Mouse (Mus musculus) layer of hippocampus, adult 18-20 months (tissue): ENCODE data around the gene 4921517D22Rik. TPM values are rescaled to one million over a fixed set of nuclear protein-coding genes. Genes with fewer than 3 reads are reported as not detected.
A peak's percentile ranks its signal among the peaks of the same experiment; 100 is the strongest.
"Not testable (repeated sequence)": the region's sequence is repeated elsewhere in the genome, so short reads cannot be mapped to it uniquely, and the experiment has no call there.

ENCODE experiments used
- DNase-seq, 2 experiments: peaks; one replicate each; pipeline ENCODE4 v3.0.0; 2022; ENCODE audit warnings: low spot score in 2 of 2
- long read RNA-seq: library from polyadenylated mRNA; stranded (forward); transcript quantifications from one replicate; pipeline ENCODE4 v2.0.0, GENCODE M21; 2021
- total RNA-seq, 2 experiments: library from RNA; stranded (reverse); gene quantifications; 2 replicates each; pipeline ENCODE4 v1.2.3; 2021

Gene 4921517D22Rik
- not detected for total RNA-seq
- long read RNA-seq, result 0 reads

DNA sequence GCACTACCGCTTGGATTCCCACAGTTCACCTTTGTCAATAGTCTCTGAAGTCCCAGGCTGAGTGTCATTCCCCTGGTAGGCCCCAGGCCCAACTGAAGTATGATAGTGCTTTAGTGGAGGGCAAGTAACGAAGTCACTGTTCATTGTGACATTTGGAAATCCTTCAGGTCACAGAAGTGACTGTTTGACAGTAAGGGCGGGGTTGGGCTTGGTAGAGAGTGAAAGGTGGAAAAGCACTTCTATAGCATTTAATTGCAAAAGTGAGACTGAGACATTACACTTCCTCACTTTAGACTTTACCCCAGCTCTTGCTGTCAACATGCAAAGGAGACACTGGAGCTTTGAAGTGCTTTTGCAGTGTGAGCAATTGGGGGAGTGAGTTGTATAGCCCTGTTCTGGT is at the start of gene 4921517D22Rik:
Gene 4921517D22Rik, minus strand, starts transcription at position 101 of the 400 bp plus-strand sequence.
- no peak for DNase-seq

DNA sequence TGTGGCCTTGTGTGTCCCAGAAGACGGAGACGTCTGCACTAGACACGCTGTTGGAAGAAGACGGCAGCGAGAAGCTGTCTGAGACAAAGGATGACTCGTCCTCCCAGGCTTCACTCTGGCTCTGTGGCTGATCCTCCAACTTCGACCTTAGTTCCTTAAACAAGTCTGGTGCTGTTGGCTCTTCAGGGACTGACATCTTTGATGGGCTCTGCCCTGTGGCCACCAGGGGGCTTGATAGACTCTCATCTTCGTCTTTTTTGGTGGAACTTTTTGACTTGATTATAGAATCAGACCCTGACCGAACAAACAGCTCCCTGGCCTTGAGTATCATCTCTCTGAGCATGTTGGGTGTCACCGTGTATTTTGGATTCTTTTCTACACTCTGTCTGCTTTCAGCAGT is 47.8 kb upstream of the 4921517D22Rik start:
- DNase-seq, result no peak

DNA sequence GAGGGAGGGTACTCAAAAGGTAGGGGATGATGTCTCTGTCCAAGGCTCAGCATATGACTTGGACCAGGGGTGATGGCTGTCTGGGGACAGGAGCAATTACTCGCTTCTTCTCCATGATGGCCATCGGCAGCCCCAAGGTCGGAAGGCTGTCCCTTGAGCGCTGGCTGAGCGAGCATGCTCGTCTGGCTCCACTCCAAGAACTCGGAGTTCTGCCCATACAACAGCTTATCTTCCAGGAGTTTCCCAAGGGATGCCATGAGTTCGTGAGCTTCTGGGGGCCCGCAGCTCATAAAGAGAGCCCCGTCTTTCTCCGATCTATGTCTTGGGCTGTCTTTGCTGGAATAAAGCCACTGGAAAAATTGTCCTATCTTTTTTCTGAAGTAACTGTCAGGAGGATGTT is 47.2 kb upstream of the 4921517D22Rik start:
- no peak for DNase-seq

DNA sequence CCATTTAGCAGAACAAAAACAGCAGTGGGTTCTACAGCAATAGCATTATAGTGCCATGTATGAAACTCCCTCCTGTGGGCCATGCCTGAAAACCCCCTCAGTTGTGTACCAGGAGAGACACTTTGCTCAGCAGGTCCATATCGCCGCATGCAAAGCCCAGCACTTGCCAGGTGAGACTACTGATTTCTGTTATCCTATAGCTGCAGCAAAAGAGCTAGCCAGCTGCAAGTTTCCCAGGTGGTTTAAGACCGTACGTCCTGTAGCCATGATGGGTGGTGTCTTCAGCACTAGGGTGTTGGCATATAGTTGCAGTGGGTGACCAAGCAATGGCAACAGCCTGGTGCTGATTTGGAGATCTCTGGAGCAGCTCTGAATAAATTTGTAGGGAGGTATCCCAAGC is 45.5 kb upstream of the 4921517D22Rik start:
- DNase-seq, result no peak

DNA sequence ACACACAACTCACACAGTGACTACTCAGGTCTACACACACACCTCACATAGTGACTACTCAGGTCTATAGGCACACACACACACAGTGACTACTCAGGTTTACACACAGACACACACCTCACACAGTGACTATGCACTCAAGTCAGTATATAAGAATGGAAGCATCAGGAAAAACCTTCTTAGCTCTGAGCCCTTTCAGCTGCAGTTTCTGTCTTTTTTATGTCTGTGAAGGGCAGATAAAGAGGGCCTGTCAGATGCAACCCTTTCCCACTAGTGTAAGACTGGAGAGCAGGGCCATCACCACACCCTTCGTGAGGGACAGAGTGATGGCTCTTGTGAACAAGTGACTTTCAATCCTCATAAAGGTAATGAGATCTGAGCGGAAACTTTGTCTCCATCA is 44.5 kb upstream of the 4921517D22Rik start:
- DNase-seq, result no peak

GRCm38 (mm10) chr13:59735190-59735589 is 41.3 kb upstream of the 4921517D22Rik start:
- no peak for DNase-seq

- DNase-seq, result not testable (repeated sequence)
These were observed 40.4 kb upstream of the 4921517D22Rik start for GRCm38 (mm10) chr13:59734347-59734746.

DNA sequence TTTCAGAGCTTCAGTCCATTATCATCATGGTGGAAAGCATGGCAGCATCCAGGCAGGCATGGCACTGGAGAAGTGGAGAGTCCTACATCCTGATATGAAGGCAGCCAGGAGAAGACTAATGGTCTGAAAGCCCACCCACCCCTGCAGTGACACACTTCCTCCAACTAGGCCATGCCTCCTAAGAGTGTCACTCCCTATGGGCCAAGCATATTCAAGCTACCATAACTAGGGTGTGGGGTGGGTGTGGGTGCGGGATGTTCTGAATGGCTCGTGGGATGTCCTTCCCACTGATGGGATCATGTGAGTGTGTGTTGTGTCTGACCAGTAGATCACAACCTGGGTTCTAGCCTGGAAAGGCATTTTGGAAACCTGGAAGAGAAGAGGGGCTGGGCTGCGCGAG is 40.0 kb upstream of the 4921517D22Rik start:
- no peak for DNase-seq

GRCm38 (mm10) chr13:59731652-59732051 is 37.7 kb upstream of the 4921517D22Rik start, which contains the start of gene Spata31d1d:
Gene Spata31d1d, minus strand, starts transcription at chr13:59731752.
- no peak for DNase-seq

DNA sequence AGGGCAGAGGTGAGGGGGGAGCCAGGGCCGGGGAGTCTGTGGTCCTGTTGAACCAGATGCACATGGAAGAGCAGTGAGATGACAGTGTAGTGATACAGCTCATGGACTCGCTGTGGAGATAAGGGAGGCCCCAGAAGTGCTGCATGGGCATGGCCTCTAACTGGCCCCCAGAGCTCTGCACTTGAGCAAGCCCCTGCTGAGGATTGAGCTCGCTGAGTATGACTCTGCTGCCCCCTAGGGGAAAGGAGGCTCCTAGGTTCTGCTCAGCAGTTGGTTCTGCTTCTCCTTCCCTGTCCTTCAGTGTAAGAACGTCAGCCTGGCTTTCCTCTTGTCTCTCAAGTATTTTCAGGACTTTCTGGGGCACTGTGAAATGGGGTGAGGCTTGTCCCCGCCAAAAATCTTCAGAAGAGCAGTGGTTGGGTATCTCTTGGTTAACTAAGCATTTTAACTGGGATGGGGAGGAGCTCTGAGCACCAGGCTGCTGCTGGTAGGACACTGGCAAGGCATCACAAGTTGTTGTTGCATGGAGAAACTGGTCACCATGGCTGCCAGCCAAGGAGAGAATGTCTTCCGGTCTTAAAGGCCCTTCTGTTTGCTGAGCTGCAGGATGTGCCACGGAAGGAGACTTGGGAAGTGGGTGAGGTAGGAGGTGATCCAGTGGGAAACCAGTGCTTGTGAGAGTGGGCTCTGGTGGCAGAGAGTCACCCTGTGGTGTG is 34.6 kb upstream of the 4921517D22Rik start:
- peak; percentile 79 to 91 for DNase-seq

DNA sequence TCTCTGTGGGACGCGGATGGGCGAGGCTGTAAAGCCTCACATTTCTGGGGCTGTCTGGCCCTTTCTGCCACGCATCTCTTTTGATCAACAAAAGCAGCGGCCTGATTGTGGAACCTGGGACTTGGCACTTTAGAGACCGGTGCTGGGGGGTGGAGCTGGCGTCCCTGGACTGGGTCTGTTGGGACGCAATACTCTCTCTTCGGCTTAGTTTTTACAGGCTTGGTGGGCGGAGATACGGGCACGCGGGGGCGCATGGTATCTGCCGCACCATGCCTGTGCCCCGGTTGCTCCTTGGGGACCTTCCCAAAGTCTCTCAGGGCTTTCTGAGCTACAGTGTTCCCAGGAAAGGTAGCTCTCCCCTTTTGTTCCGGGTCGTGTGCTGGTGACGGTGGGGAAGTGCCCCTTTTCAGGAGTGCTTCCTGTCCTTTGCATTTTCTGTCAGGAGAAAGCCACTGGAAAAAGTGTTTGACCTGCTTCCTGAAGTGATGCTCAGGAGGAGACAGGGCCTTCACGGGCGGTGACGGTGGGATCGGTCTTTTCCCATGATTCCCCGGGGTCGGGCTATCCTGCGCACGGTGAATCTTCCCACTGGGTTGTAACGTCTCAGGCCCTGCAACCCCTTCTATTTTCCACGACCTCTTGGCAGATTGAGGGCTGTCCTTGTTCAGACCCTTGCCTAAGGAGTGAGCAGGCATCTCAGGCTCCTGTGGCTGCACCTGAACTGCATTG is 32.4 kb upstream of the 4921517D22Rik start:
- no peak for DNase-seq

GRCm38 (mm10) chr13:59722089-59722488 is 28.2 kb upstream of the 4921517D22Rik start:
- DNase-seq, result not testable (repeated sequence)

GRCm38 (mm10) chr13:59719475-59719874 is 25.6 kb upstream of the 4921517D22Rik start:
- no peak for DNase-seq

DNA sequence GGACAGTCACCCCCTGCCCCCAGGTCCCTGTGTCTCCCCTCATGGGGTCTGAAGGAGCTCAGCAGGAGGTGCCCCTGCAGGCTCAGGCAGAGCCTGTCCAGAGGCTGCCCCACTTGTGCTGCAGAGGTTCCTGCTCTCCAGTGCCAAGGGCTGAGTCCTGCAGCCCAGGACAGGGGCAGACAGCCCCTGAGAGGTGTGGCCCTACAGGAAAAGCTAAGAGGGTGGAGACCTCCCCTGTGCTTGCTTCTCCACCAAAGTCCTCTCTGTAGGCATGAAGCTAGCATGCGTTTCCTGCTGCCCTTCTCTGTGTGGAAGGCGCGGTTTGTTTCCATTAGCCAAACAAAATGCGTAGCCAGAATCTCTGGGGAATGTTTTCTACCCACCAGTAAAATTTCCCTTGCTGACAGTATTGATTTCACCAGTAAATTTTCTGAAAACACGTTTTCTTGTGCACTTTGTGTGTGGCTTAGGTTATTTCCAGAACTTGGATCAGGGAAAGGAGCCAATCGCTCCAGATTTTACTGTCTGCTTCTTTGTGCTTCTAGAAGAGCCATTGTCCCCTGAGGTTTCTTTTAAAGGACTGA is 25.0 kb upstream of the 4921517D22Rik start:
- not testable (repeated sequence) for DNase-seq

DNA sequence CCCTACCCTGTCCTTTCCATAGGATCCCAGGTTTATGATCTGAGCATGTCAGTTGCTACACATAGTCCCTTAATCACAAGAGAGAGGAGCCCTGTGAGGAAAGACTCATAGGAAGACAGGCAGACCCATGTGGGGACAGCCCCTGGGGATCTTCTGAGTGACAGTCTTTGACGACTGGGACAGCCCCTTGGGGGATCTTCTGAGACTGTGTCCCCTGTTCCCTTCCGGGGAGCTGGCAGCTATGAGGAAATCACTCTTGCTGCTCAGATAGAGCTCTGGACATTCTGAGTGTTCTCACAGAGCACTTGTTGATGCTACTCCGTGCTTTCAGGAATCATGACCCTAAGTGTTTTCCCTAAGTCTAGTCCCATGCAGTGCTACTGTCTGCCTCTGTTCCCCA is 19.8 kb upstream of the 4921517D22Rik start:
- no peak for DNase-seq

DNA sequence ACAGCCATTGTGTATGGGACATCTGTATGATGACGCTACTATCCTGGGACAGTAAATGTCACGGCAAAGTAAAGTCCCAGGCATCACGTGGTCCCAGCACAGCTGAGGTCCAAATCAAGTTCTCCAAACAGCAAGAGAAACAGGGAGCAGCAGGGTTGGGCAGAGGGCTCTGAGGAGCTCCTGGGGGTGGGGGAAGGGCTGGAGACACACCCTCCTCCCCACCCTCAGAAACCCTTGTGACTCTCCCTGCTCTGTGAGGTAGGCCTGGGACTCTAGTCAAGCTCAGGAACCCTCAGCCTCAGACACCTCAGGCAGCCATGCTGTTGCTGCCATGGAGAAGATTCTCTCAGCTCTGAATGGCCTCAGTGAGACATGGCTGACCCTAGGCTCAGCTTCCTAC is 18.1 kb upstream of the 4921517D22Rik start, which contains the start of gene Spata31d1b:
Gene Spata31d1b, plus strand, starts transcription at position 301 of the 400 bp plus-strand sequence.
- DNase-seq, result not testable (repeated sequence)

- DNase-seq, result no peak
These were observed 16.3 kb upstream of the 4921517D22Rik start, which contains the start of gene Spata31d1a for GRCm38 (mm10) chr13:59710230-59710629. Gene Spata31d1a, minus strand, starts transcription at chr13:59710330.

GRCm38 (mm10) chr13:59704562-59704961 is 10.7 kb upstream of the 4921517D22Rik start:
- peak; percentile 22 to 33 for DNase-seq

- peak in 1 of 2 experiments; percentile 21 for DNase-seq
These were observed 9.6 kb upstream of the 4921517D22Rik start for GRCm38 (mm10) chr13:59703514-59703913.

- not testable (repeated sequence) for DNase-seq
These were observed 6.2 kb upstream of the 4921517D22Rik start for GRCm38 (mm10) chr13:59700137-59700536.

- no peak for DNase-seq
These were observed 5.2 kb upstream of the 4921517D22Rik start for GRCm38 (mm10) chr13:59699131-59699530.

- DNase-seq, result no peak
These were observed 1.9 kb upstream of the 4921517D22Rik start for GRCm38 (mm10) chr13:59695781-59696180.
